Mouse (Mus musculus) midbrain, postnatal 0 days (tissue): ENCODE measurements at regions not wholly inside any gene's neighbourhood (a gene's known extent, or its start where the extent isn't known, plus 50 kb on each side); places are given as distances from the start of the nearest gene placed in this dataset.

ENCODE experiments used
- ATAC-seq: fragments of 200-750 bp; cut with Nextera tagmentation; 2 replicates; pipeline ENCODE4 v1.8.0; 2017; ENCODE audit warnings: moderate number of reproducible peaks, mild to moderate bottlenecking, moderate TSS enrichment, moderate library complexity; ENCODE audit not compliant: low FRiP score
- DNase-seq: peaks from one replicate; pipeline ENCODE4 v3.0.0-alpha.2; 2015; ENCODE audit warnings: low spot score
- H3K27ac ChIP-seq: fragments of 300-500 bp; sonication (generic); 2 replicates; pipeline ENCODE4 v1.5.1; 2014; ENCODE audit warnings: low read depth, mild to moderate bottlenecking, low read length, mixed read lengths
- H3K27me3 ChIP-seq: fragments of 300-500 bp; sonication (generic); 2 replicates; pipeline ENCODE4 v1.6.1; 2014; ENCODE audit warnings: low read length, control low read depth, mixed read lengths; ENCODE audit not compliant: insufficient read depth
- H3K36me3 ChIP-seq: fragments of 300-500 bp; sonication (generic); 2 replicates; pipeline ENCODE4 v1.6.1; 2014; ENCODE audit warnings: low read length, control low read depth, mixed read lengths; ENCODE audit not compliant: insufficient read depth
- H3K4me1 ChIP-seq: fragments of 300-500 bp; sonication (generic); 2 replicates; pipeline ENCODE4 v1.6.1; 2014; ENCODE audit warnings: mild to moderate bottlenecking, control low read depth, antibody characterized with exemption, low read length, mixed read lengths; ENCODE audit not compliant: insufficient read depth
- H3K4me2 ChIP-seq: fragments of 300-500 bp; sonication (generic); 2 replicates; pipeline ENCODE4 v1.6.1; 2014; ENCODE audit warnings: low read depth, mild to moderate bottlenecking, low read length, mixed read lengths; ENCODE audit not compliant: poor library complexity, severe bottlenecking
- H3K4me3 ChIP-seq: fragments of 300-500 bp; sonication (generic); 2 replicates; pipeline ENCODE4 v1.5.1; 2014; ENCODE audit warnings: low read depth, mild to moderate bottlenecking, low read length, moderate library complexity
- H3K9ac ChIP-seq: fragments of 300-500 bp; sonication (generic); replicated peaks from 2 replicates; pipeline ENCODE4 v1.6.1; 2014; ENCODE audit warnings: mild to moderate bottlenecking, low read length, moderate library complexity, mixed read lengths; ENCODE audit not compliant: poor library complexity, severe bottlenecking
- H3K9me3 ChIP-seq: fragments of 300-500 bp; sonication (generic); 2 replicates; pipeline ENCODE4 v1.6.1; 2016; ENCODE audit warnings: low read length, control low read depth
- CTCF ChIP-seq: IDR thresholded peaks from 2 replicates; pipeline ENCODE4 v1.5.1; 2016; ENCODE audit warnings: antibody characterized with exemption, mild to moderate bottlenecking
- WGBS: fragments of 180-500 bp; shearing (Covaris S2); extraction: QIAGEN DNeasy Blood & Tissue Kit; methylation state at CpG from one replicate; pipeline ENCODE4 v1.1.7; 2014; 5-methylcytosine and 5-hydroxymethylcytosine counted together

- no peak overlapping the region for H3K4me2 ChIP-seq
- no peak overlapping the region for H3K9ac ChIP-seq
- DNase-seq (no peak), ATAC-seq (no peak)
- no peaks in the 10 kb centered on the region for H3K4me1 ChIP-seq
- TF ChIP-seq CTCF, result no peak
- no peaks in the 10 kb centered on the region for H3K36me3 ChIP-seq
- no peak overlapping the region for H3K27ac ChIP-seq
- 83% methylated on average over 24 of the region's 24 CpGs for WGBS
- H3K9me3 ChIP-seq, result no peaks in the 10 kb centered on the region
- H3K4me3 ChIP-seq, result no peak overlapping the region
- no peaks in the 10 kb centered on the region for H3K27me3 ChIP-seq
Observed at GRCm38 (mm10) chr5:138875180-138876076, 55.5 kb downstream of the Gm5294 start.

DNA sequence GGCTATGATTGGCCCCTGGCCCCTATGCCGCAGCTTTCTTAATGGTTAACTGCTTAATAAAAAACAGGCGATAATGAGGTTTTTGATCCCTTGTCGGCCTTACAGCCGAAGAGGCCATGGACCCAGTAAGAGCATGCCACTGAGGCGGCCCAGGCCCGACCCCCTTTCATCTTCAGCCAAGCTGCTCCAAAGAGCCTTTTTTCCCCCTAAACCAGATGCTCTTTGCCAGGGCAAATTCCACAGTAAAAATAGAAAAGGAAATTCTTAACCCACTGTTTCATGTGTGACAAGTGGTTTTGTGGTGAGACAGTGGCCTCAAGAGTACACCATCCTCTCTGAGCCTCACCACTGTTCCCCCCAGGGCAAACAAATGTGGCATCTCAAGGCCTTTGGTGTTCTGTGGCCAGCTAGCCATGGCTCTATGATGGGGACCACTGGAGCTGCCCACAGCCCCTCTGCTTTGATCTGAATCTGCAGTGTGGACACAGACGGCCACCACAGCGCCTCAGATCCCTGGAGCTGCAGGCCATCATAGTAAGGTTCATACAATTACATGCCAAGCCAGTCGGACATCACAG is 61.9 kb downstream of the Gm5294 start:
- no peak for TF ChIP-seq CTCF
- no peak overlapping the region for H3K4me2 ChIP-seq
- H3K4me3 ChIP-seq, result no peak overlapping the region
- no peaks in the 10 kb centered on the region for H3K4me1 ChIP-seq
- ATAC-seq (no peak), DNase-seq (no peak)
- no peak overlapping the region for H3K27ac ChIP-seq
- H3K36me3 ChIP-seq, result no peaks in the 10 kb centered on the region
- 59% methylated on average over 9 of the region's 9 CpGs for WGBS
- H3K27me3 ChIP-seq, result no peaks in the 10 kb centered on the region
- H3K9ac ChIP-seq, result no peak overlapping the region
- H3K9me3 ChIP-seq, result no peaks in the 10 kb centered on the region

DNA sequence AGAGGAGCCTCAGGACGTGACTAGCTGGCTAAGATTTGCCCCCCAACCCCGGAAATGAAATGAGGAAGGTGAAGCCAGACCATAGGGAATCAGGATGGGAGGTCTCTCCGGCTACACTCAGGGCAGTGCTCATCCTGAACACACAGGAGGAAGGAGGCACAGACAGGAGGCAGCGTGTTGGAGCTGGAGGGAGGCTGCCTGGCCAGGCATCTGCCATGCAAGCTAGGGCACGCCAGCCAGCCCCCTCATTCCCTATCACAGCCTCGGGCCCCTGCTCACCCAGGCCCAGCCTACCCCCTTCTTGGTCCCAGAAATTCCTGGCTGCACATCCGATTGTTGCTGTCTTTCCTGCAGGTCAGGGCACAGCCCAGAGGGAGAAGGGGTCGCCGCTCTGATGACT is 63.7 kb downstream of the Gm5294 start:
- Histone ChIP-seq H3K27ac (no peak overlapping the region), H3K4me1 (no peaks in the 10 kb centered on the region), H3K9me3 (no peaks in the 10 kb centered on the region), H3K9ac (no peak overlapping the region), H3K4me2 (no peak overlapping the region), H3K27me3 (no peaks in the 10 kb centered on the region), H3K4me3 (no peak overlapping the region), H3K36me3 (no peaks in the 10 kb centered on the region)
- WGBS, result 81% methylated on average over 8 of the region's 9 CpGs
- no peak for ATAC-seq
- TF ChIP-seq CTCF, result no peak
- no peak for DNase-seq

DNA sequence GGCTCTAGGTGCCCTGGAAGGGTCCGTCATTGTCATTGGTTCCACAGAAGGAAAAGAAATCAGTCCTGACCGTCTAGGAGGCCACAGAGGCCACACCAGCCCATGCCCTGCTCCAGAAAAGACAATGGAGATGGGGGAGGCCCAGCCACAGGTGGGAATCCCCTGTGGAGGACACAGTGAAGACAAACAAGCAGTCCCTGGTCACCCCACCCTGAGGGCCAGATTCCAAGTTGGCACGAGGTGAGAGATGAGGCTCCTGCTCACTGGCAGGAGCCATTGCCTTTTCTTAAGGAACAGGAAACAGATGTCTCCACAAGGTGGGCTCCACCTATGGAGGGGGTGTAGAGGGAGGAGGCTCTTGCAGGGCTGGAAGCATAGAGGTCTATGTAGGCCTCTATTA is 66.0 kb downstream of the Gm5294 start:
- WGBS, result 76% methylated on average over 3 of the region's 3 CpGs
- no peaks in the 10 kb centered on the region for H3K36me3 ChIP-seq

GRCm38 (mm10) chr5:138888749-138889148 is 68.9 kb downstream of the Gm5294 start:
- no peak for ATAC-seq
- Histone ChIP-seq H3K27ac (no peak overlapping the region), H3K9me3 (no peaks in the 10 kb centered on the region), H3K4me3 (no peak overlapping the region), H3K4me1 (no peaks in the 10 kb centered on the region), H3K4me2 (no peak overlapping the region), H3K27me3 (no peaks in the 10 kb centered on the region), H3K36me3 (no peaks in the 10 kb centered on the region), H3K9ac (no peak overlapping the region)
- no peak for TF ChIP-seq CTCF
- DNase-seq, result no peak
- WGBS, result 64% methylated on average over 9 of the region's 9 CpGs

More for the DNA sequence above, 66.0 kb downstream of the Gm5294 start:
- Histone ChIP-seq H3K4me1 (no peaks in the 10 kb centered on the region), H3K27ac (no peak overlapping the region), H3K4me2 (no peak overlapping the region), H3K9me3 (no peaks in the 10 kb centered on the region), H3K27me3 (no peaks in the 10 kb centered on the region), H3K4me3 (no peak overlapping the region), H3K9ac (no peak overlapping the region)
- ATAC-seq (no peak), DNase-seq (no peak)
- no peak for TF ChIP-seq CTCF

GRCm38 (mm10) chr5:138889760-138890159 is 69.9 kb downstream of the Gm5294 start:
- H3K9me3 ChIP-seq, result no peaks in the 10 kb centered on the region
- TF ChIP-seq CTCF, result no peak
- H3K36me3 ChIP-seq, result no peaks in the 10 kb centered on the region
- ATAC-seq, result no peak
- 83% methylated on average over 5 of the region's 5 CpGs for WGBS
- no peak for DNase-seq
- no peaks in the 10 kb centered on the region for H3K27me3 ChIP-seq
- H3K4me2 ChIP-seq, result no peak overlapping the region
- no peak overlapping the region for H3K27ac ChIP-seq
- H3K4me1 ChIP-seq, result no peaks in the 10 kb centered on the region
- no peak overlapping the region for H3K4me3 ChIP-seq
- H3K9ac ChIP-seq, result no peak overlapping the region
